Mouse (Mus musculus) midbrain, embryonic 14.5 days (tissue): ENCODE results near the gene Inha. TPM values are rescaled to one million over a fixed set of nuclear protein-coding genes. Genes with fewer than 3 reads are reported as not detected.

ENCODE experiments used
- ATAC-seq: fragments of 200-750 bp; cut with Nextera tagmentation; 2 replicates; pipeline ENCODE4 v1.8.0; 2017; ENCODE audit warnings: moderate number of reproducible peaks, moderate library complexity; ENCODE audit not compliant: low FRiP score, low TSS enrichment
- DNase-seq: peaks from one replicate; pipeline ENCODE4 v3.0.0-alpha.2; 2015
- H3K27ac ChIP-seq: fragments of 300-500 bp; sonication (generic); replicated peaks from 2 replicates; pipeline ENCODE4 v1.5.1; 2014; ENCODE audit warnings: mild to moderate bottlenecking, low read depth, low read length, moderate library complexity
- H3K27me3 ChIP-seq: fragments of 300-500 bp; sonication (generic); 2 replicates; pipeline ENCODE4 v1.6.1; 2014; ENCODE audit warnings: low read length, control low read depth, mixed read lengths; ENCODE audit not compliant: control insufficient read depth, insufficient read depth
- H3K36me3 ChIP-seq: fragments of 300-500 bp; sonication (generic); 2 replicates; pipeline ENCODE4 v1.6.1; 2014; ENCODE audit warnings: low read length, control low read depth; ENCODE audit not compliant: control insufficient read depth, insufficient read depth
- H3K4me1 ChIP-seq: fragments of 300-500 bp; sonication (generic); 2 replicates; pipeline ENCODE4 v1.6.1; 2014; ENCODE audit warnings: mild to moderate bottlenecking, antibody characterized with exemption, low read length, control low read depth; ENCODE audit not compliant: control insufficient read depth, insufficient read depth
- H3K4me2 ChIP-seq: fragments of 300-500 bp; sonication (generic); 2 replicates; pipeline ENCODE4 v1.6.1; 2014; ENCODE audit warnings: mild to moderate bottlenecking, low read length, moderate library complexity
- H3K4me3 ChIP-seq: fragments of 300-500 bp; sonication (generic); replicated peaks from 2 replicates; pipeline ENCODE4 v1.5.1; 2014; ENCODE audit warnings: low read depth, low read length
- H3K9ac ChIP-seq: fragments of 300-500 bp; sonication (generic); replicated peaks from 2 replicates; pipeline ENCODE4 v1.6.1; 2014; ENCODE audit warnings: mild to moderate bottlenecking, low read length, moderate library complexity
- H3K9me3 ChIP-seq: fragments of 300-500 bp; sonication (generic); 2 replicates; pipeline ENCODE4 v1.6.1; 2016; ENCODE audit warnings: low read length, control low read depth, mixed read lengths; ENCODE audit not compliant: control insufficient read depth
- WGBS: fragments of 180-500 bp; shearing (Covaris S2); extraction: QIAGEN DNeasy Blood & Tissue Kit; methylation state at CpG from one replicate; pipeline ENCODE4 v1.1.7; 2014; 5-methylcytosine and 5-hydroxymethylcytosine counted together
- polyA plus RNA-seq: library from polyadenylated mRNA; unstranded; fragments of >200 nt; fragmentation: Nextera tagmentation; extraction: Ambion mirVana; gene quantifications from 2 replicates; pipeline ENCODE4 v1.2.1, GENCODE M21; 2014

Gene Inha
- polyA plus RNA-seq, 1 experiment from 2014 or later = 9.3 TPM

DNA sequence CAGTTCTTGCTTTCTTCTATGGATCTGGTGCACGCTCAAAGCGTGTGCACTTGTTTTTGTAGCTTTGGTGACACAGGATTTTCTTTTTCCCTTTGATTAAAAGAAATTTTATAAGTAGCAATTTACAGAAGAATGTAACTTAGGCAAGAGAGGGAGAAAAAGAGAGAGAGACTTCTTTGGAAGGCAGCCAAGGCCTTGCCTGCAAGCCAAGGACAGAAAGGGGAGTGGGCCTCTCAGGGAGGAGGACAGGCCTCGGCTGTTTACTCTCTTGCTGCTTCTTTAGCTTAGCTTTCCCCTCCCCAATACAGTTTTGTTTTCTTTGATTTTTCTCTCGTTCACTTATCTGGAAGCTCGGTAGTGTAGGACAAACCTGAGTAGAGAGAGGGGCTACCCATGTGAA, 12.7 kb downstream of the Inha start:
- Histone ChIP-seq H3K36me3 (no peaks in the 10 kb centered on the region), H3K4me3 (no peak overlapping the region), H3K9me3 (no peaks in the 10 kb centered on the region), H3K27ac (no peak overlapping the region; the same call in 1 of the 2 replicates), H3K27me3 (no peaks in the 10 kb centered on the region), H3K9ac (no peak overlapping the region), H3K4me1 (peaks cover 3% of the 10 kb centered on the region; the same call in 1 of the 2 replicates), H3K4me2 (no peak overlapping the region)
- DNase-seq = peak; percentile 18
- ATAC-seq = no peak
- 77% methylated on average over 5 of the region's 5 CpGs for WGBS

DNA sequence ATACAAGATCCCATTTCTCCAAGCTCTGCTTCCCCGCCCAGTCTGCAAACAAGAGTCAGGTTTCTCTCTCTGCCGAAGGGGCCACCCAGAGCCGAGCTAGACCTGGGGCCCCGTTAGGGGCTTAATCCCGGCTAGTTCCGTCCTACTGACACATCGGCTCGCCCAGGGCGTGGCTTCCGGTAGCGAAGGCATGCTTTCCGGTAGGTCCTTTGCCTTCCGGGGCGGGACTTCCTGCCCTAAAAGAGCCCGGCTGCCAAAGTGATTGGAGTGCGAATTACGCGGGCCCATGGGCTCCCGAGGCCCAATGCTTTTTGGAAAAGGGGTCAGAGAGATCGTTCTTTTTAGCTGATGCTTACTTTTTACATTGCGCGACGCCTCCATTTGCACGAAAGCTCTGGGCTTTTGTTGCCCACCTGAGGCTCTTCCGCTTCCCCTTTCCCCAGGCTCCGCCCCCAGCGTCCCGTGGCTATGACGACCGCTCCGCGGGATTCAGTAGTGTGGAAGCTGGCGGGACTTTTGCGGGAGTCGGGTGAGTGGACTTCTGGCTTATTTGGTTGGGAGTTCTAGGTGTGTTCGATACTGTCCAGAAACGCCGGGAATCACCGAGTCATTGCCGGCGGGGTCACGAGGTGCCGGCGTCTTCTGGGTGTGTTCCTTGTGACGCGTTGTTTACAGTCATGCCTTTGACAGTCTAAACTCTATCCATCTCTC, 14.6 kb downstream of the Inha start, which contains the start of gene Stk11ip:
Stk11ip (plus strand) TSS at position 209 of the 711 bp plus-strand sequence.
- peaks cover 14% of the 10 kb centered on the region for H3K36me3 ChIP-seq
- DNase-seq (peak; percentile 97), ATAC-seq (peak; percentile 92)
- no peaks in the 10 kb centered on the region for H3K27me3 ChIP-seq
- peak within 1 kb of the TSS; percentile 48; the same call in 1 of the 2 replicates for H3K9ac ChIP-seq
- peak within 1 kb of the TSS; percentile 49 for H3K4me3 ChIP-seq
- H3K4me1 ChIP-seq = peaks cover 3% of the 10 kb centered on the region; the same call in 1 of the 2 replicates
- H3K27ac ChIP-seq = peak within 1 kb of the TSS; percentile 81
- H3K4me2 ChIP-seq = peak within 1 kb of the TSS; percentile 78
- under 1% methylated on average over 46 of the region's 46 CpGs for WGBS
- H3K9me3 ChIP-seq = no peaks in the 10 kb centered on the region

DNA sequence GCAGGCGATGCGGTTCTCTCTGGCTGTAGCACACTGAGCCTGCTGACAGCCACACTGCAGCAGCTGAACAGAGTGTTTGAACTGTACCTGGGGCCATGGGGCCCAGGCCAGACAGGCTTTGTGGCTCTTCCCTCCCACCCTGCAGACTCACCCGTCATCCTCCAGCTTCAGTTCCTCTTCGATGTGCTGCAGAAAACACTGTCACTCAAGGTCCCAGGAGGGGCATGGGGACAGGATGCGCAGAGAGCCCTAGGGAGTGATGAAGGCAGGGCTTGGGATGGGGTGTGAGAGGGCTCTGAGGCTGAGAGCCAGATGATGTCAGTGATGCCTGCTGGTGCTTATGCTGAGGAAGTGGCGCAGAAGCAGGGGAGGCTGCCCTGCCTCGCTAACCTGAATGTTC, 17.8 kb downstream of the Inha start:
- Histone ChIP-seq H3K27me3 (no peaks in the 10 kb centered on the region), H3K9ac (no peak overlapping the region), H3K27ac (no peak overlapping the region), H3K4me2 (no peak overlapping the region), H3K36me3 (peaks cover 45% of the 10 kb centered on the region), H3K4me3 (no peak overlapping the region), H3K4me1 (peaks cover 3% of the 10 kb centered on the region; the same call in 1 of the 2 replicates), H3K9me3 (no peaks in the 10 kb centered on the region)
- no peak for DNase-seq
- no peak for ATAC-seq
- 91% methylated on average over 7 of the region's 7 CpGs for WGBS

DNA sequence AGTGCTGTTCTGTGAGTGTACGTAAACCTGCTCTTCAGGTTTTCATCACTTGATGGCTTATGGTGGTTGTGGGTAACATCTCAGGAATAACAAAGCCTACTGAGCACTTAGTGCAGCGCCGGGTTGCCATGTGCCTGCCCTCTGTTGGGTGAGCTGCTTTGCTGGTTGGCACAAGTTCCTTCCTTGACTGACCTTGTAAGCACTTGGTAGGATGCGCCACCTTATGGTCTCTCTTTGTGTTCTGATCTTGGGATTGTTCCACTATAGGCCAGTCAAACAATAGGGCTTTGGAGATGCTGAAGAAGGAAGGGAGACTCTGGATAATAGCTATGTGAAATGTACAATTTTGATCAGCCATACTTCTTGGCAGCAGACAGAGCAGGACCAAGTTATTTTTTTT, 23.7 kb downstream of the Inha start:
- no peaks in the 10 kb centered on the region for H3K9me3 ChIP-seq
- H3K9ac ChIP-seq = no peak overlapping the region
- ATAC-seq = no peak
- H3K36me3 ChIP-seq = peaks cover 88% of the 10 kb centered on the region
- H3K27me3 ChIP-seq = no peaks in the 10 kb centered on the region
- no peak overlapping the region for H3K4me3 ChIP-seq
- no peak for DNase-seq
- H3K4me2 ChIP-seq = no peak overlapping the region
- H3K27ac ChIP-seq = no peak overlapping the region
- WGBS = 81% methylated on average over 4 of the region's 4 CpGs
- H3K4me1 ChIP-seq = no peaks in the 10 kb centered on the region

DNA sequence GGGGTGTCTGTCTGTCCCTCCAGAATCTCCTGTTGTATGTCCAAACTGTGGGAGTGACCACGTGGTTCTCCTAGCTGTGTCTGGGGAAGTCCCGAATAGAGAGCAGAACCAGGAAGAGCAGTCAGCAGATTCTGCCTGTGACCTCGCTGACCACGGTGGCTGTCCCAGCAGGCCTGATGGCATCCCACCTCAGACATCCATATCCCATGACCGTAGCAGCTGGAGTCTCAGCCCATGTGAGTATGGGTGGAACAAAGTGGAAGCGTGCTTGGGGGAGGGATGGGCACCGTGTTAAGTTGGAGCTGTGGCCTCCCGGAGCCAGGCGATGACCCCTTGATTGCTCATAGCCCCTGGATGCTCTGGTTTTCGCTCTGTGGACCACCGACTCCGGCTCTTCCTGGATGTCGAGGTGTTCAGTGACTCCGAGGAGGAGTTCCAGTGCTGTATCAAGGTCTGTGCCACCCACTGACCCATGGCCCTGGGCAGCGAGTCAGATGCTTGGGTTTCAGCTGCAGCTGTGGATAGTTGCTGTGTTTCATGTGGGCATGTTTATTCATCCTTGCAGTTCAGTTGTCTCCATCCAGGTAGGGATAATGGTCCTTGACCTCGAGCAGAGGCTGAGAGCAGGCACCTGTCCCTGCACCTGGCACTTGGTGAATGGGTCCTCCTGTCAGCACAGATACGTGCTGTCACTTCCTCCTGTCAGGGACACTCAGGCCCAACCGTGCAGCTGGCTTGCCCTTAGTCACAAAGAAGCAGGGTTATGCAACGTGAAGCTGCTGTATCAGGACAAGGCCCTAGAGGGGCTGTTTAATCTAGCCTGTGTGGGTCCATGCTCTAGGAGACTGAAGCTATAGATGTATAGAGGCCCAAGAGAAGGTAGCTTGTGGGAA, 25.6 kb downstream of the Inha start:
- DNase-seq = no peak
- no peak overlapping the region for H3K27ac ChIP-seq
- H3K9me3 ChIP-seq = no peaks in the 10 kb centered on the region
- no peak overlapping the region for H3K4me2 ChIP-seq
- no peak overlapping the region for H3K9ac ChIP-seq
- WGBS = 92% methylated on average over 19 of the region's 19 CpGs
- no peak overlapping the region for H3K4me3 ChIP-seq
- ATAC-seq = no peak
- no peaks in the 10 kb centered on the region for H3K27me3 ChIP-seq
- H3K36me3 ChIP-seq = peaks cover 86% of the 10 kb centered on the region
- H3K4me1 ChIP-seq = no peaks in the 10 kb centered on the region

DNA sequence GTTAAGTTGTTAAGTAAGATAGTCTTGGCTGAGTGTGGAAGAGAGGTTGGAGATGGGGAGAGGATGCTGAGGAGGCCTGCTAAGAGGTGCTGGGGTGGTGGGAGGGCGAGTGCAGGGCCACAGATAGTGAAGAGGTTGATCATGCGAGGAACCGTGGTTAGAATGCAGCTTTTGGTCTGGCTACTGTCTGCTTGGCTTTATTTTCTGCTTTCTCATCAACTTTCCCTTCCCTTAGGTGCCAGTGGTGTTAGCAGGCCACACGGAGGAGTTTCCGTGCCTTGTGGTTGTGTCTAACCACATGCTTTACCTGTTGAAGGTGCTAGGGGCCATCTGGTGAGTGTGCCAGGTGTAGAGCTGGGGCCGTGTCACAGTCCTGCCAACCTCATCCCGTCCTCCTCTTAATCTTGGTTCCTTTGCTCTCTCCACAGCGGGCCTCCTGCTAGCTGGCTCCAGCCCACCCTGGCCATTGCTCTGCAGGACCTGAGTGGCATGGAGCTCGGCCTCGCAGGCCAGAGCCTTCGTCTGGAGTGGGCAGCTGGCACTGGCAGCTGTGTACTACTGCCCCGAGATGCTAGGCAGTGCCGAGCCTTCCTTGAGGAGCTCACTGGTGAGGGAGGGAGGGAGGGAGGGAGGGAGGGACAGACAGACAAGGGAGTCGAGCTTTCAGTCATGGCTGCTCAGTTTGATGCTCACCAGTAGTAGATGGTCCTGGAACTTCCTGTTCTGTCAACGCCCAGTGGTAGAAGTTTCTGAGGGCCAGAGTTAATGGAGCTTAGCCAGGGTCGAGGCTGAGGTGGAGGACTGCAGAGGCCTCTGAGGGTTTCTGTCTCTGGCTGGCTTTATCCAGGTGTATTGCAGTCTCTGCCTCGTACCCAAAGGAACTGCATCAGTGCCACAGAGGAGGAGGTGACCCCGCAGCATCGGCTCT, 26.7 kb downstream of the Inha start:
- H3K36me3 ChIP-seq = peaks cover 78% of the 10 kb centered on the region
- no peak overlapping the region for H3K4me2 ChIP-seq
- no peaks in the 10 kb centered on the region for H3K9me3 ChIP-seq
- WGBS = 91% methylated on average over 19 of the region's 19 CpGs
- H3K4me1 ChIP-seq = no peaks in the 10 kb centered on the region
- H3K4me3 ChIP-seq = no peak overlapping the region
- DNase-seq (no peak), ATAC-seq (no peak)
- no peaks in the 10 kb centered on the region for H3K27me3 ChIP-seq
- no peak overlapping the region for H3K27ac ChIP-seq
- H3K9ac ChIP-seq = no peak overlapping the region

DNA sequence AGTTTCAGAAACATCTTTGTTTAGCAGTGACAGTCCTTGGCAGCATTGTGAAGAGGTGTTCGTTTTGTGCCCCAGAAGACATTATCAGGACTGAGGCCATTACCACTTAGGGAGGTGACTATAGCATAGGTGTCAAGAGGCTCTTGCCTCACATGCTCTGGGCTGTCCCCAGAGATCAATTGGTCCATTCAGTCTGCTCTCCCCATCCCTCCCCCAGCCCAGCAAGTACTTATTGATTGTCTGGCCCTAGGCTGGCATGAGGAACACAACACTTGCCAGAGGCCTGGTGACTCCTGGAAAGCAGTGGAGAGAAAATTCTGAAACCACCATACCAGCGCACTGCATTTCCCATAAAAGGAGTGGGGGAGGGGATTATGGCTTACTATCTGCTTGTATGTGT, 30.7 kb downstream of the Inha start:
- 90% methylated on average over 2 of the region's 2 CpGs for WGBS
- no peaks in the 10 kb centered on the region for H3K4me1 ChIP-seq
- H3K9me3 ChIP-seq = no peaks in the 10 kb centered on the region
- H3K4me3 ChIP-seq = no peak overlapping the region
- no peak overlapping the region for H3K27ac ChIP-seq
- H3K36me3 ChIP-seq = peaks cover 42% of the 10 kb centered on the region
- H3K4me2 ChIP-seq = no peak overlapping the region
- no peak overlapping the region for H3K9ac ChIP-seq
- DNase-seq = no peak
- H3K27me3 ChIP-seq = no peaks in the 10 kb centered on the region
- no peak for ATAC-seq

DNA sequence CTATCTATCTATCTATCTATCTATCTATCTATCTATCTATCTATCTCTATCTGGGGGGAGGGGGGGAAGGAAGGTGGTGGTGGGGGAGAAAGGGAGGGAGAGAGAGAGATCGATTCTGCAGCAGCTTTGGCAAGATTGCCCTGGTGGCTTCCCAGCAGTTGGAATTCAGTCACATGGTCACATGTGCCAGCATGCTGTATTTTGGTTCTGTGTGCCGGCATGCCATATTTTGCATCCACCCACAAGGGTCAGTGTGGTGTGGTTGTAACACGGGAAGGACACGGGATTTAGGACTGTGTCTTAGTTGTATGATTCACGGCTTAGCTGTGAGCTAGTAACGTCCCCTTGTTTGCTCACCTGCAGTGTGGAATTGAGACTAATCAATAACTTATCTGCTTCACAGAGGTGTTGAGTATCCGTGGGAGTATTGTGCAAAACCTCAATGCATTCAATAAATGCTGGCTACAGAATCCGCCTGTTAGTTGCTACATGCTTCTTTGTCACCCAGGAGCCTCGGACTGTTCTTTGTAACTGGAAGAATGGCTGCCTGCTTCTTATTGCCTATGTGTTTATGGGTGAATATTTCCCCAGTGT, 31.8 kb downstream of the Inha start:
- ATAC-seq (no peak), DNase-seq (no peak)
- WGBS = 84% methylated on average over 9 of the region's 9 CpGs
- Histone ChIP-seq H3K9ac (no peak overlapping the region), H3K36me3 (peaks cover 32% of the 10 kb centered on the region), H3K9me3 (no peaks in the 10 kb centered on the region), H3K4me2 (no peak overlapping the region), H3K4me3 (no peak overlapping the region), H3K4me1 (no peaks in the 10 kb centered on the region), H3K27ac (no peak overlapping the region), H3K27me3 (no peaks in the 10 kb centered on the region)
